Mouse (Mus musculus): ENCODE results near the gene Dchs2. TPM values are rescaled to one million over a fixed set of nuclear protein-coding genes. Genes with fewer than 3 reads are reported as not detected.
A peak's percentile ranks its signal among the peaks of the same experiment; 100 is the strongest.
"Not testable (repeated sequence)": the region's sequence is repeated elsewhere in the genome, so short reads cannot be mapped to it uniquely, and the experiment has no call there.

Gene Dchs2
- total and polyA plus RNA-seq, 3 experiments, result 0.14 to 0.80 (median 0.52) TPM

- Histone ChIP-seq H3K79me2 (replicated peaks; ENCODE audit: control insufficient read depth, insufficient read depth, low read length) (no peaks in the 10 kb centered on the region), H3K9ac (ENCODE audit: low read depth, low read length) (no peak overlapping the region), H3K27me3 (ENCODE audit: control insufficient read depth, insufficient read depth, low read length) (no peaks in the 10 kb centered on the region), H3K27ac (no peak overlapping the region), H3K4me3 (no peak overlapping the region), H3K36me3 (ENCODE audit: control insufficient read depth, insufficient read depth, low read length) (no peaks in the 10 kb centered on the region), H3K4me1 (ENCODE audit: control insufficient read depth, insufficient read depth, low read length) (no peaks in the 10 kb centered on the region)
- 70% methylated on average over 6 of the region's 6 CpGs for WGBS
- no peak for TF ChIP-seq CTCF (IDR thresholded peaks at IDR 0.05)
- no peak for TF ChIP-seq EP300 (IDR thresholded peaks at IDR 0.05; ENCODE audit: insufficient read depth, low read depth, low read length)
- TF ChIP-seq POLR2A (IDR thresholded peaks at IDR 0.05; ENCODE audit: insufficient read depth, low read depth, low read length), result no peak
- no peak for DNase-seq
- intact Hi-C loops (cut with DNase I), result no loop called here
Measured at GRCm38 (mm10) chr3:83102286-83102685, 25.5 kb upstream of the Dchs2 start.

DNA sequence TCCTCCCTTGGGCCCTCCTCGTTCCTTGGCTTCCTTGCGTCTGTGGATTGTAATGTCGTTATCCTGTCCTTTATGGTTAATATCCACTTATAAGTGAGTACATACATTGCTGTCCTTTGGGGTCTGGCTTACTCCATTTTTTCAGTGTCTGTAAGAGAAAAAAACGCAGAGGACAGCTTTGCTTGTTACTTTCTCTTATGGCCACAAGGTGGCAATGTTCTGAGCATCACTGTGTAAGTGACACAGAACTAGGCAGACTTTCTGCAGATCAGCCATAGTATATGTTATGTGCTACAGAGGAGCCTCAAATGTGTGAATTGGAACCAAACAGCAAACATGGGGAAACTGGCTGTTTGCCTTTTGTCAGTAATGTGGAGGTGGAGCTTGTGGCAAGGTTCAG is 17.6 kb upstream of the Dchs2 start:
- DNase-seq, result no peak
- intact Hi-C loops (cut with DNase I), result loop anchor here (2.0 kb wide), 1 partner anchor 163 kb away; no protein-coding TSS in a partner anchor
- Histone ChIP-seq H3K36me3 (ENCODE audit: control insufficient read depth, insufficient read depth, low read length) (no peaks in the 10 kb centered on the region), H3K27ac (no peak overlapping the region), H3K27me3 (ENCODE audit: control insufficient read depth, insufficient read depth, low read length) (no peaks in the 10 kb centered on the region), H3K4me3 (no peak overlapping the region), H3K79me2 (replicated peaks; ENCODE audit: control insufficient read depth, insufficient read depth, low read length) (no peaks in the 10 kb centered on the region), H3K4me1 (ENCODE audit: control insufficient read depth, insufficient read depth, low read length) (no peaks in the 10 kb centered on the region), H3K9ac (ENCODE audit: low read depth, low read length) (no peak overlapping the region)
- 25% methylated on average over 4 of the region's 4 CpGs for WGBS
- TF ChIP-seq POLR2A (IDR thresholded peaks at IDR 0.05; ENCODE audit: insufficient read depth, low read depth, low read length), result no peak
- TF ChIP-seq CTCF (IDR thresholded peaks at IDR 0.05), result peak; percentile 83

GRCm38 (mm10) chr3:83111485-83112261 is 16.1 kb upstream of the Dchs2 start:
- no peak overlapping the region for H3K27ac ChIP-seq
- no peaks in the 10 kb centered on the region for H3K4me1 ChIP-seq (ENCODE audit: control insufficient read depth, insufficient read depth, low read length)
- no peak overlapping the region for H3K4me3 ChIP-seq
- no peaks in the 10 kb centered on the region for H3K27me3 ChIP-seq (ENCODE audit: control insufficient read depth, insufficient read depth, low read length)
- H3K36me3 ChIP-seq (ENCODE audit: control insufficient read depth, insufficient read depth, low read length), result no peaks in the 10 kb centered on the region
- no peak for DNase-seq
- TF ChIP-seq EP300 (IDR thresholded peaks at IDR 0.05; ENCODE audit: insufficient read depth, low read depth, low read length), result no peak
- TF ChIP-seq POLR2A (IDR thresholded peaks at IDR 0.05; ENCODE audit: insufficient read depth, low read depth, low read length), result no peak
- TF ChIP-seq CTCF (IDR thresholded peaks at IDR 0.05), result no peak
- 74% methylated on average over 7 of the region's 7 CpGs for WGBS
- intact Hi-C loops (cut with DNase I), result loop anchor here (2.0 kb wide), 1 partner anchor 161 kb away; no protein-coding TSS in a partner anchor
- no peaks in the 10 kb centered on the region for H3K79me2 ChIP-seq (replicated peaks; ENCODE audit: control insufficient read depth, insufficient read depth, low read length)
- no peak overlapping the region for H3K9ac ChIP-seq (ENCODE audit: low read depth, low read length)

DNA sequence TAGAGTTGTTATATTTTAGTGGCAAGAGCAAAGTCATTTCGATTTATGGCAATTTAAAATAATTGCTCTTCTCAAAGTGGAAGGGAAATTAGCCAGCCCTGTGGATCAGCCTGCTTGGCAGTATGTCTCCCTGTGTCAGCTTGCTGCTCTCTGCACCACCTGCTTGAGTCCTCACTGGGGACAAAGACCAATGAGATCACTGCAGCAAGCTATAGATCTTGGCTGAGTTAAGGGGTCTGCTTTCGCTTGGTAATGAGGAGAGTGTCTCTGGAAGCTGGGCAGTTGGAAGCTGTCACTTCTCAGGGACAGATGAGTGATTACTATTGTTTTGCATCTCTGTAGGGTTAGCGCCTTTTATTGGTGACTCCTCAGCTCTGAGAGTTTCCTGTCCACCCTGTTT is 14.9 kb upstream of the Dchs2 start:
- Histone ChIP-seq H3K27me3 (ENCODE audit: control insufficient read depth, insufficient read depth, low read length) (no peaks in the 10 kb centered on the region), H3K4me3 (no peak overlapping the region), H3K9ac (ENCODE audit: low read depth, low read length) (no peak overlapping the region), H3K36me3 (ENCODE audit: control insufficient read depth, insufficient read depth, low read length) (no peaks in the 10 kb centered on the region), H3K27ac (no peak overlapping the region), H3K79me2 (replicated peaks; ENCODE audit: control insufficient read depth, insufficient read depth, low read length) (no peaks in the 10 kb centered on the region), H3K4me1 (ENCODE audit: control insufficient read depth, insufficient read depth, low read length) (no peaks in the 10 kb centered on the region)
- no peak for DNase-seq
- intact Hi-C loops (cut with DNase I), result no loop called here
- 35% methylated on average over 3 of the region's 3 CpGs for WGBS
- TF ChIP-seq POLR2A (IDR thresholded peaks at IDR 0.05; ENCODE audit: insufficient read depth, low read depth, low read length) (no peak), EP300 (IDR thresholded peaks at IDR 0.05; ENCODE audit: insufficient read depth, low read depth, low read length) (no peak), CTCF (IDR thresholded peaks at IDR 0.05) (no peak)

DNA sequence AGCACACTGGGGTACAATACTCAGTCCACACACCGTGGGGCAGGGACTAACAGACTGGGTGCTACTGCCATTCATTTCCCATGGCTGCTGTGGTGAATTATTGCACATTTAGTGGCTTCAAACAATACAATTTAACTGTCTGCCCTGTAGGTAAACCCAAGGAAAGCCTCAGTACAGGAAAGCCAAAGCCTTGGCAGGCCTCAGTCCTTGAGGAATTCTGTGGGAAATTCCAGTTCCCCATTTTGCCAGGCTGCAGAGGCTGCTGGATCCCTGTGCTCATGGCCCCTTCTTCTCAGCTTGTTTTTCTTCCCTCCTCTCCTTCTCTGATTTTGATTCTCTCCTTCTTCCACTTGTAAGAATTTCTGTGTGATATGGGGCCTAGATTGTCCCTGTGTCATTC is 12.8 kb upstream of the Dchs2 start:
- H3K27me3 ChIP-seq (ENCODE audit: control insufficient read depth, insufficient read depth, low read length), result no peaks in the 10 kb centered on the region
- DNase-seq, result no peak
- no peak overlapping the region for H3K27ac ChIP-seq
- H3K9ac ChIP-seq (ENCODE audit: low read depth, low read length), result no peak overlapping the region
- H3K36me3 ChIP-seq (ENCODE audit: control insufficient read depth, insufficient read depth, low read length), result no peaks in the 10 kb centered on the region
- TF ChIP-seq CTCF (IDR thresholded peaks at IDR 0.05) (no peak), EP300 (IDR thresholded peaks at IDR 0.05; ENCODE audit: insufficient read depth, low read depth, low read length) (no peak), POLR2A (IDR thresholded peaks at IDR 0.05; ENCODE audit: insufficient read depth, low read depth, low read length) (no peak)
- H3K4me3 ChIP-seq, result no peak overlapping the region
- no peaks in the 10 kb centered on the region for H3K4me1 ChIP-seq (ENCODE audit: control insufficient read depth, insufficient read depth, low read length)
- intact Hi-C loops (cut with DNase I), result no loop called here
- 41% methylated on average over 1 of the region's 1 CpGs for WGBS
- no peaks in the 10 kb centered on the region for H3K79me2 ChIP-seq (replicated peaks; ENCODE audit: control insufficient read depth, insufficient read depth, low read length)

DNA sequence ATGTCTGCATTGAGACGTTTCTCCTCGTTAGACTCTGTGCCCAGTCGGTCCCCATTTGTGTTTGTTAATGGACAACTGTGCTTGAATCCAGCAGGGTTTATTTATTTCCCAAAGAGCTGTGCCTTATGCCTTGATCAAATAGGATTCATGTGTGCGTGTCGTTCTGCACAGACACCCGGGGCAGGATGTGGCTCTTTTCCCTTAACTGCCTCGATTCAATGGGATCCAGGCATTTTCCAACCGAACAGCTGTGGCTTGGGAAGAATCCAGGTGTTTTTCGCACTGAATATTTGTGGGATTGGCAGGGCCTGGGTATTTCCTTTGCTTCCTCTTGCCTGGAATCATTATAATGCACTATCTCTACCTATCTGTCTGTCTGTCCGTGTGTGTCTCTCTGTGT is 10.2 kb upstream of the Dchs2 start:
- WGBS, result 68% methylated on average over 10 of the region's 10 CpGs
- no peak for DNase-seq

DNA sequence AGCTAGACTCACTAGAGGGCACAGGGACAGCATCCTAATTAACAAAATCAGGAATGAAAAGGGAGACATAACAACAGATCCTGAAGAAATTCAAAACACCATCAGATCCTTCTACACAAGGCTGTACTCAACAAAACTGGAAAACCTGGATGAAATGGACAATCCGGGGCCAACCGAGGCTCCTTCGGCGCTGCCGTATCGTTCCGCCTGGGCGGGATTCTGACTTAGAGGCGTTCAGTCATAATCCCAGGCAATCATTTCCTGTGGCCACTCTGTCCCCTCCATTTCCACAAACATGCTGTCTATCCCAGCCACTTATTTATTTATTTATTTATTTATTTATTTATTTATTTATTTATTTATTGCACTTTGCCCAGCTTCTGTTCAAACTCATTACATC is 3.8 kb upstream of the Dchs2 start:
- intact Hi-C loops (cut with DNase I); H3K4me3 ChIP-seq; DNase-seq; H3K36me3 ChIP-seq (ENCODE audit: control insufficient read depth, insufficient read depth, low read length); H3K27ac ChIP-seq; H3K79me2 ChIP-seq (replicated peaks; ENCODE audit: control insufficient read depth, insufficient read depth, low read length); H3K27me3 ChIP-seq (ENCODE audit: control insufficient read depth, insufficient read depth, low read length); H3K4me1 ChIP-seq (ENCODE audit: control insufficient read depth, insufficient read depth, low read length); H3K9ac ChIP-seq (ENCODE audit: low read depth, low read length): not testable (repeated sequence)
- WGBS, result 95% methylated on average over 9 of the region's 9 CpGs

More for the DNA sequence above, 10.2 kb upstream of the Dchs2 start:
- intact Hi-C loops (cut with DNase I), result no loop called here
- no peak overlapping the region for H3K27ac ChIP-seq
- TF ChIP-seq EP300 (IDR thresholded peaks at IDR 0.05; ENCODE audit: insufficient read depth, low read depth, low read length) (no peak), CTCF (IDR thresholded peaks at IDR 0.05) (no peak), POLR2A (IDR thresholded peaks at IDR 0.05; ENCODE audit: insufficient read depth, low read depth, low read length) (no peak)
- H3K9ac ChIP-seq (ENCODE audit: low read depth, low read length), result no peak overlapping the region
- H3K27me3 ChIP-seq (ENCODE audit: control insufficient read depth, insufficient read depth, low read length), result no peaks in the 10 kb centered on the region
- no peaks in the 10 kb centered on the region for H3K4me1 ChIP-seq (ENCODE audit: control insufficient read depth, insufficient read depth, low read length)
- H3K4me3 ChIP-seq, result no peak overlapping the region
- H3K79me2 ChIP-seq (replicated peaks; ENCODE audit: control insufficient read depth, insufficient read depth, low read length), result no peaks in the 10 kb centered on the region
- no peaks in the 10 kb centered on the region for H3K36me3 ChIP-seq (ENCODE audit: control insufficient read depth, insufficient read depth, low read length)
